Comparison of ENCODE assay signal across 8 mouse cellular contexts in the genomic region with DNA sequence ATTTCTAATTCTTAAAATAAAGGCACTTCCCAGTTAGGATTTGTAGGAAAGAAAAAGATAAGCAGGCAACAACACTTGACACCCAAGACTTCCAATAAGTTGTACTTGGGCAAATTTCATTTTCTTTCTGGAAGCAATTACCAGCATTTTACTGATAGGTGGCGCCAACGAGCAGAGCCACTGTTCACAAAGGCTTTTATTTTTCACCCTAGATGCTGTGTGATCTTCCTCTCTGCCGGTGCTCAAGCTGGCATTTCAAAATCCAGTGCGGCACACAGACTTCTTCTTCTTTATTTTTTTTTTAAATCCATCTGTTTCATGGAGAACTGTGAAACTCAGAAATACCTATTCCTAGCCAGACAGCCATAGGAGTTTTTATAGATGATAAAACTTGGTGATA.
DNase-seq lines count a peak whose midpoint lies in the region; ATAC-seq and TF ChIP-seq lines count a peak whose summit lies in the region.

No protein-coding gene starts in this region.

- WGBS in forebrain, embryonic 14.5 days, result 20% methylated on average over 4 of the region's 4 CpGs
- WGBS in forebrain, embryonic 13.5 days, result 17% methylated on average over 4 of the region's 4 CpGs
- 10% methylated on average over 4 of the region's 4 CpGs for WGBS in liver, postnatal 0 days (ENCODE audit: insufficient replicate concordance)
- WGBS in small intestine, adult 2 months, result 7% methylated on average over 4 of the region's 4 CpGs

- TF ChIP-seq CTCF in liver, postnatal 0 days (IDR thresholded peaks at IDR 0.05; ENCODE audit: low read depth), result peak; percentile 80
- TF ChIP-seq CTCF in small intestine, adult 2 months (IDR thresholded peaks at IDR 0.05; ENCODE audit: extremely low read depth, insufficient read length, insufficient replicate concordance, low read depth, low read length), result peak; percentile 57; the same call in 1 of the 2 replicates

- no peak for TF ChIP-seq POLR2A in small intestine, adult 2 months (IDR thresholded peaks at IDR 0.05; ENCODE audit: low read depth, low read length)

- H3K9ac ChIP-seq in forebrain, embryonic 14.5 days (ENCODE audit: low read length), result no peak overlapping the region
- no peak overlapping the region for H3K9ac ChIP-seq in forebrain, embryonic 13.5 days
- no peak overlapping the region for H3K9ac ChIP-seq in liver, postnatal 0 days (replicated peaks)

- H3K4me2 ChIP-seq in forebrain, embryonic 14.5 days (ENCODE audit: low read length), result no peak overlapping the region
- no peak overlapping the region for H3K4me2 ChIP-seq in forebrain, embryonic 13.5 days
- no peak overlapping the region for H3K4me2 ChIP-seq in liver, postnatal 0 days (ENCODE audit: low read depth, low read length)

- no peaks in the 10 kb centered on the region for H3K36me3 ChIP-seq in forebrain, embryonic 14.5 days (ENCODE audit: control insufficient read depth, insufficient read depth, low read length)
- no peaks in the 10 kb centered on the region for H3K36me3 ChIP-seq in forebrain, embryonic 13.5 days (ENCODE audit: poor library complexity, severe bottlenecking)
- H3K36me3 ChIP-seq in liver, postnatal 0 days (replicated peaks; ENCODE audit: insufficient read depth, low read length), result no peaks in the 10 kb centered on the region
- no peaks in the 10 kb centered on the region for H3K36me3 ChIP-seq in small intestine, adult 2 months (ENCODE audit: control insufficient read depth, insufficient read depth, low read length)

- no peaks in the 10 kb centered on the region for H3K4me1 ChIP-seq in forebrain, embryonic 14.5 days (ENCODE audit: control insufficient read depth, insufficient read depth, low read length)
- H3K4me1 ChIP-seq in forebrain, embryonic 13.5 days, result 0 out of 2 replicates have a peak, but pooled peaks cover 8% of the 10 kb centered on the region
- H3K4me1 ChIP-seq in liver, postnatal 0 days (ENCODE audit: insufficient read depth), result no peaks in the 10 kb centered on the region
- H3K4me1 ChIP-seq in small intestine, adult 2 months (ENCODE audit: control insufficient read depth, insufficient read depth, insufficient read length, low read length), result no peaks in the 10 kb centered on the region

- no peak; the same call in 1 of the 2 replicates for ATAC-seq in forebrain, embryonic 14.5 days
- ATAC-seq in forebrain, embryonic 13.5 days, result no peak
- ATAC-seq in liver, postnatal 0 days, result no peak

- DNase-seq in forebrain, embryonic 14.5 days (ENCODE audit: low spot score), result peak; percentile 77
- DNase-seq in urinary bladder, postnatal 14 days (ENCODE audit: low spot score), result peak; percentile 51
- no peak for DNase-seq in urinary bladder, postnatal 4 days (ENCODE audit: low spot score in 2 of 2)
- peak; percentile 71 for DNase-seq in embryo, embryonic 10 days (ENCODE audit: low spot score)
- DNase-seq in kidney, postnatal 10 days, result peak; percentile 62
- DNase-seq in liver, postnatal 0 days, result peak; percentile 41

- no peak for TF ChIP-seq EP300 in liver, postnatal 0 days (IDR thresholded peaks at IDR 0.05; ENCODE audit: low read depth)

- no peak overlapping the region for H3K4me3 ChIP-seq in forebrain, embryonic 14.5 days (ENCODE audit: low read depth, low read length)
- H3K4me3 ChIP-seq in forebrain, embryonic 13.5 days, result no peak overlapping the region
- no peak overlapping the region for H3K4me3 ChIP-seq in liver, postnatal 0 days (ENCODE audit: low read depth, low read length)
- H3K4me3 ChIP-seq in small intestine, adult 2 months (ENCODE audit: low read depth, low read length), result no peak overlapping the region

- H3K27me3 ChIP-seq in forebrain, embryonic 14.5 days (replicated peaks; ENCODE audit: control insufficient read depth, insufficient read depth, low read length), result no peaks in the 10 kb centered on the region
- H3K27me3 ChIP-seq in forebrain, embryonic 13.5 days, result no peaks in the 10 kb centered on the region
- H3K27me3 ChIP-seq in liver, postnatal 0 days (ENCODE audit: insufficient read depth, low read length), result no peaks in the 10 kb centered on the region
- no peaks in the 10 kb centered on the region for H3K27me3 ChIP-seq in small intestine, adult 2 months (ENCODE audit: control insufficient read depth, insufficient read depth, low read length)

- H3K9me3 ChIP-seq in forebrain, embryonic 14.5 days (replicated peaks; ENCODE audit: control insufficient read depth, low read length), result no peaks in the 10 kb centered on the region
- no peaks in the 10 kb centered on the region for H3K9me3 ChIP-seq in forebrain, embryonic 13.5 days (replicated peaks)
- H3K9me3 ChIP-seq in liver, postnatal 0 days (ENCODE audit: low read length), result no peaks in the 10 kb centered on the region

- H3K27ac ChIP-seq in forebrain, embryonic 14.5 days (ENCODE audit: low read depth, low read length), result no peak overlapping the region
- H3K27ac ChIP-seq in forebrain, embryonic 13.5 days, result no peak overlapping the region
- H3K27ac ChIP-seq in liver, postnatal 0 days (ENCODE audit: low read depth), result no peak overlapping the region
- H3K27ac ChIP-seq in small intestine, adult 2 months (ENCODE audit: insufficient read depth, low read depth, low read length), result no peak overlapping the region

Comparison
In these comparisons a context has a peak if more than half of its experiments do, and no peak if none do; other contexts are left out.
1. DNase-seq: peak in forebrain, embryonic 14.5 days (single experiment), urinary bladder, postnatal 14 days (single experiment), embryo, embryonic 10 days (single experiment), kidney, postnatal 10 days (single experiment) and liver, postnatal 0 days (single experiment); none in urinary bladder, postnatal 4 days (0 of 2).